Mouse (Mus musculus): ENCODE results near the gene Zfp46.

Gene Zfp46

DNA sequence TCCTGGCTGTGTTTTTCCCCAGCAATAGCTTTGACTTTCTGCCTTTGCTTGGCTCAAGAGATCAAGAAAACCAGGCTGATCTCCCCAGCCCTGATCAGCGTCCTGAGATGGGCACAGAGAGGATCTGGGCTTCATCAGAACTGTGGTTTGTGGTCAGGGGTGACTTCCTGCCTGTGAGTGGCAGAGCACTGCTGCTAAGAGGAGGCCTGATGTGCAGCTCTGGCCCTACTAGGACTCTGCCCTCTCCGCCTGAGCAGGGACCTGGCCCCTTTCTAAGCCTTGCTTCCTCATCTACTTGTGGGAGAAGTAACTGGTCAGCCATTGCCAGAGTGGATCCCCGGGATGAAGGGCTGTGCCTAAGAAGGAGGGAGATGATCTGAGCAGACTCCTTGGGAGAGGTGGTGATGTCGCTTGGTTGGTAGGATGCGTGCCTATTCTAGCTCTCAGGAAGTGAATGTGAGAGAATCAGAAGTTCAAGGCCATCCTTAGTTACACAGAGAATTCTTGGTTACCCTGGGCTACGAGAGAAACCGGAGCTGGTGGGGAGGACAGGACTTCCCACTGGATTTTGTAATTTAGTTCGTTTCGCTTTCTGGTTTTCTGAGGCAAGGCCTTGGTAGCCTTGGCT is 17.7 kb upstream of the Zfp46 start:
- DNase-seq (ENCODE audit: low spot score): no peak

DNA sequence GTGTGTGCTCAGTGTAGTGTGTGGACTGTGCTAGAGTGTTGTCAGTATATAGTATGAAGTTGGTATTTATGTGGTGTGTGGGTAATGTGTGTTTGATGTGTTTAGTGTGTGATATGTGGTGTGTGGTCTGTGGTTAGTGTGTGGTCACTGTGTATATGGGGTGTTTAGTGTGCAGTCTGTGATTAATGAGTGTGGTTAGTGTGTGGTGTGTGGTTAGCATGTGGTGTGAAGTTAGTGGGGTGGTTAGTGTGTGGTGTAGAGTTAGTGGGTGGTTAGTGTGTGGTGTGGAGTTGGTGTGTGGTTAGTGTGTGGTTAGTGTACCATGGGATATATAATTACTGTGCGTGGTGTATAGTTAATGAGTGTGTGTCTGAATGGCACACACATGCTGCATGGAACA is 15.6 kb upstream of the Zfp46 start:
- no peak for DNase-seq (ENCODE audit: low spot score)

DNA sequence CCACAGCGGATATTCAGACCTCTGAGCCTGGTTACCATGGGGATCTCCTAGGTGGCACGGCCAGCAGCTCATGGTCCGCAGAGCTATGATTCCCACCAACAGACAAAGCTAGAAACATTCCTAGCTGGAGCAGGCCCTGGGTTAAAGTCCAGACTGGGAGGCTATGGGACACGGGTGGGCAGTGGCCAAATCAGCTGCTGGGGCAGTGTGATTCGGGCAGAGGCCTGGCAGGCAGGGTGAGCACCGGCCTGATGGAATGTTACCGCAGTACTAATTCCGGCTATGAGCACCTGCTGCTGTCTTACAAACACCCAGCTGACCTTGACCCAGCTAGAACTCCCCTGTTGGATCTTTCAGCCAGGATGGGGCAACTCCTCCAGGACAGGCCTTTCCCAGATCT is 13.8 kb upstream of the Zfp46 start:
- DNase-seq (ENCODE audit: low spot score): no peak

DNA sequence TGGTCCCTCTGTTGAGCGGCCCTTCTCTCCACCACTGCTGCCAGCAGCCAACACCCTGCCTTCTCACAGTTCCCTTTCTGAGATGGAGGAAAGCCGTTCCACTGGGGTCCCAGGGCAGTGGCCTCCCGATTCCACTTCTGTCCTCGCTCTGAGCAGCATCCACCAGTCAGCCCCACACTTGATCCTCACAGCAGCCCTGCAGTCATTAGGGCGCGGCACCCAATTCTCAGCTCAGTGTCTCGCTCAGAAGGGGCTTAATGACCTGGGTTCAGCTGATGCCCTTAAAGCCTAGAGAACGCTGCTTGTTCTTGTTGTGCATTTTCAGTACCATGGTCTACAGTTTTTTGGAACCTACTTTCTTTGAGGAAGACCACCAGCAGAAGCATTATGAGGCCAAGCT is 3.4 kb upstream of the Zfp46 start:
- no peak for DNase-seq (ENCODE audit: low spot score)

DNA sequence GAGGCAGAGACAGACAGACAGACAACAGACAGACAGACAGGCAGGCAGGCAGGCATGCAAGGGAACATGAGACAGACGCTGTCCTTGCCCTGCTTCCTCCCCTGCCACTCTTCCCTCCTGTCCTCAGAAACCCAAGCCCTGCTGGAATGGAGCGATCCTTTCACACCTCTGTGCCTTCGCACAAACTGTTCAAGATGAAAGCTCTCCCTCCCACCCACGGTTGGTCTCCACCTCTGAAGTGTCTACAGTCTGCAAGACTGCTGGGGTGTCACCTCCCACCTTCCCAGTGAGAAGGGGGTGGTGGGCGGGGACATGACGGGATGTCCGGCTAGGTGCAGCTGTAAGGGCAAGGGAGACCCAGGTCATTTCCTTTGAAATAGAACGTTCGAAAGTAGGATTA is 2.9 kb upstream of the Zfp46 start:
- no peak for DNase-seq (ENCODE audit: low spot score)

DNA sequence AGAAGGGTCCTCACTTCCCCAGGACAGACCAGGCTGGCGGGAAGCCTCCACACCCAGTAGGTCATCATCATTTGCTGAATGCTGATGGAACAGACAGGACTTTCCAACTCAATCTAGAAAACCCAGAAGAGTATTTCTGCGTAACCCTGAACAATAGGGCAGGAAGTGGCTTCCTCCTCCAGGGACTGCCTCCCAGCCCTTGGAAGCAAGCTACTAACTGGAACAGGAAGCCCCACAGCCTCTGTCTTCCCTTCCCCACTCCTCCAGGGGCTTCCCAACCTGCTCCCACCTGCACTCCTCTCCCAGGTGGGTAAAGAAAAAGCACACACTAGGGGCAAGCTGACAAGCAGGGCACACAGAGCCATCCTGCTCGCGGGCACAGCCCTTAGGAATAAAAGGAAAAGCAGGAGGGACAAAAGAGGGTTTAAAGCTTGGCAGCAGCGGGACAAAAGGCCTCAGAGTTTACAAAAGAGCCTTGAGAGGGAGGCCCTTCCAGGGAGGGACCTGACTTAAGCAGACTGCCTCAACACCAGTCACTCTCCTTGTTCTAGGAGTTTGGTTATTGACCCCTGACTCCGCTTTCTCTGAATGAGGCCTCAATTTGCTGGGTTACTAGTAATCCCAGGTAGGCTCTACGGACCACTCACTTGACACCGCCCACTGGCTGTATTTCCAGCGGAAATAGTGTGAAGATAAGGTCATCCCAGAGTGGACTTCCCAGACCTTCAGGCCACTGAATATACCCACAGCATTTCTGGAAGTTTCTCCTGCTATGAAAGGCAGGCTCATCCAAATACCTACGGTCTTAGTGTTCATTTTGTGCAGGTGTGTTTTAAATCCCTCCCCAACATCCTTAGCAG is 1.6 kb upstream of the Zfp46 start:
- DNase-seq (ENCODE audit: low spot score): no peak

DNA sequence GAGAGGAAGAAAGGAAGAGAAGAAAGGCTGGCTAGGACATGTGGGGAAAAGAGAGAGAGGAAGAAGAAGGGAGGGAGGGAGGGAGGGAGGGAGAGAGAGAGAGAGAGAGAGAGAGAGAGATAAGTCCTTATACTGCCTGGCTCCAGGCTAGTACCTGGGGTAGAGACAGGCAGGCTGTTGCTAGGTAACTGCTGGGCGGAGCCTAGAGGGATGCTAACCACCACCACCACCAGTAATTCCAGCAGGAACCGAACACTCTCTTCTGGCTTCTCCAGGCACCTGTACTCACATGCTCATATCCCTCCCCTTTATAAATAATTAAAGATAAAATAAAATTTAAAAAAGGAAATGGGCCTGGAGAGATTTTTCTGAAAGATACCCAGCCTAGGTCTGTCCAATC is 700 bp upstream of the Zfp46 start:
- no peak for DNase-seq (ENCODE audit: low spot score)

DNA sequence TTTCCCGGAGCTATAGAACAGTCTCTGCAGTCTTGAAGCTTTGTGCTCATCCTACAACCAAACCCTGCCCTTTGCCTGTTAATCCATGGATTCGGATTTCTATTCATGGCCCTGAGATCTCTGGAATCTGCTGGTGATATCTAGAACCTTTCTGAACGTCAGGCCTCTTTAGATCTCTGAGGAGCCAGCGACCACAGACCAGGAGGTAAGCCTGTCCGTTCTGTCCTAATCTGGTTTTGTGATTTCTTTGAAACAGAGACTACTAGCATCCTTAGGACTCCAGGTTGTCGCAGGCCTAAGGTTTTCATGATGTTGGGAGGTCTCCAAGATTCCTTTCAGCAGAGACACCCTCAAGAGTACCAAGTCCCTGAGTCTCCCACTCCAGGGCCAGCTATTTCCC is 408 bp downstream of the Zfp46 start:
- DNase-seq (ENCODE audit: low spot score): no peak

DNA sequence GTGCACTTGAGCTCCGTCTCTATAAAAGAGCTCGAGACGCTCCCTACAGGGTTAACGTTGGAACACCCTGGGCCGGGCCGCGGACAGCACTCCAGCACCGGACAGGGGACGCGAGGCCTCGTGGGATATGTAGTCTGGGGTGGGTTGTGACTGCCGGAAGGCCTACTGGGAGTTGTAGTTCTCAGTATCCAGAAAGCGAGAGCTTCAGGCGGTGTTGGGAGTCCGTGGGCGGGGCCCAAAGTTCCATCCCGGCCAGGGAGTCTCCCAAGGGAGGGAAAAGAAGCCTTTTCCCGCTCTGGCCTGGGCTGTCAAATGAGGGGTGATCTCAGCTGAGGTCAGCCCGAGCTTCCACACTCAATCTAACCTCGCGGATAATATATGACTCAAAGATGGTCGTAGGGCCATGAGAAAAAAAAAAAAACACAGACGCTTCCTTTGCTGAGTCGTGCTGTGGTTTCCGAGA is 896 bp downstream of the Zfp46 start:
- DNase-seq (ENCODE audit: low spot score): peak; percentile 96

DNA sequence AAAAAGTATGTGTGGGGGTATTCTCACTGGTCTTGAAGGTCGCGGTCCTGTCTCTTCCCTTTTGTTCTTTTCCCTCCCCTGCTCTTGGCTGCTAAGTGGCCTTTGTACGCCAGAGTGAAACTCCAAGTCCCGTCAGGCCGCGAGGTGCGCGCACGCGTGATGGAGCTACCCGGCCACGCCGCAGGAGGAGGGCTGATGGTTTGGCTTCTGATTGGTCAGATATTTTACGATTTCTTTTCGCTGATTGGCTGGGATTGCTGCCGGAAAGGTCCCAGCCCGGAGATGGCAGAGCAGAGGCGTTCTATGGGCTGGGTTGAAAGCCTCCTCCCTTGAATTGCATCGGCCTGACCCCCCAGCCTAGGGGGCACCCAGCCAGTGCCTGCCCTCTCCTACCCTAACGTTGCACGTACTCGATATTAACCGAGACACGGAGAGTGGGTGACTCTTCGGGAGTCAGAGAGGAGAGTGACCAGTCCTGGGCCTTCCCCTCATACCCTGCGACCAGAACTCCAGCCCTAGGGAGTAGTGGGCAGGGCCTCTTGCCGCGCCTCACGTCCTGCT is 1.4 kb downstream of the Zfp46 start:
- DNase-seq (ENCODE audit: low spot score): peak; percentile 97

DNA sequence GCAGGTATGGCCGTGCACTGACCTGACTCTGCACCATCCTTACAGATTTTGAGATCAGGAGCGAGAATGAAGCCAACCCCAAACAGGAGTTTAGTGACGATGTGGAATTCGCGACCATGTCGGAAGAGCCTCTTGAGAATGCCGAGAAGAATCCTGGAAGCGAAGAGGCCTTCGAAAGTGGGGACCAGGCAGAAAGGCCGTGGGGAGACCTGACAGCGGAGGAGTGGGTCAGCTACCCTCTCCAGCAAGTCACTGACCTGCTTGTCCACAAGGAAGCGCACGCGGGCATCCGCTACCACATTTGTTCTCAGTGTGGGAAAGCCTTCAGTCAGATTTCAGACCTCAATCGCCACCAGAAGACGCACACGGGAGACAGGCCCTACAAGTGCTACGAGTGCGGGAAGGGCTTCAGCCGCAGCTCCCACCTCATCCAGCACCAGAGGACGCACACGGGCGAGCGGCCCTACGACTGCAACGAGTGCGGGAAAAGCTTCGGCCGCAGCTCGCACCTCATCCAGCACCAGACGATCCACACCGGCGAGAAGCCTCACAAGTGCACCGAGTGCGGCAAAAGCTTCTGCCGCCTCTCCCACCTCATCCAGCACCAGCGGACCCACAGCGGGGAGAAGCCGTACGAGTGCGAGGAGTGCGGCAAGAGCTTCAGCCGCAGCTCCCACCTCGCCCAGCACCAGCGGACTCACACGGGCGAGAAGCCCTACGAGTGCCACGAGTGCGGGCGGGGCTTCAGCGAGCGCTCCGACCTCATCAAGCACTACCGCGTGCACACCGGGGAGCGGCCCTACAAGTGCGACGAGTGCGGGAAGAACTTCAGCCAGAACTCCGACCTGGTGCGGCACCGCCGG is 5.7 kb downstream of the Zfp46 start:
- no peak for DNase-seq (ENCODE audit: low spot score)

DNA sequence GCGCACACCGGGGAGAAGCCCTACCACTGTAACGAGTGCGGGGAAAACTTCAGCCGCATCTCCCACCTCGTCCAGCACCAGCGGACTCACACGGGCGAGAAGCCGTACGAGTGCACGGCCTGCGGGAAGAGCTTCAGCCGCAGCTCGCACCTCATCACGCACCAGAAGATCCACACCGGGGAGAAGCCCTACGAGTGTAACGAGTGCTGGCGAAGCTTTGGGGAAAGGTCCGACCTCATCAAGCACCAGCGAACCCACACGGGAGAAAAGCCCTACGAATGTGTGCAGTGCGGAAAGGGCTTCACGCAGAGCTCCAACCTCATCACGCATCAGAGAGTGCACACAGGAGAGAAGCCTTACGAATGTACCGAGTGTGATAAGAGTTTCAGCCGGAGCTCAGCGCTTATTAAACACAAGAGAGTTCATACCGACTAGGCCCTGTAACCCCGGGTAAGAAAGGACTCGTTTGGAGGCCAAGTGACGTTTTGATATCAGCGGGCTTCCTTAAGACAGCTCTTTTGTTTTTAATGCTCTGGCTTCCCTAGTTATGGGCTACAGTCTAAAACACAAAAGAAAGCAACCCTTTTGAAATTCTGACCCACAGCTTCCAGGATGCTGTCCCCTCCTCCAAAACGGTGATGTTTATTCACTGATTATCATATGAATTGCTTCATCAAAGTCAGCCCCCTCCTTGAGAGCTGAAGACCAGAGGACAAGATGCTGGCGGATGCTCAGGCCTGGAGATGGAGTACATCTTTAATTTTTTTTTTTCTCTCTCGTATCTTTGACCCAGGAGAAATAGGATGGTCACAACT is 6.5 kb downstream of the Zfp46 start:
- DNase-seq (ENCODE audit: low spot score): no peak

DNA sequence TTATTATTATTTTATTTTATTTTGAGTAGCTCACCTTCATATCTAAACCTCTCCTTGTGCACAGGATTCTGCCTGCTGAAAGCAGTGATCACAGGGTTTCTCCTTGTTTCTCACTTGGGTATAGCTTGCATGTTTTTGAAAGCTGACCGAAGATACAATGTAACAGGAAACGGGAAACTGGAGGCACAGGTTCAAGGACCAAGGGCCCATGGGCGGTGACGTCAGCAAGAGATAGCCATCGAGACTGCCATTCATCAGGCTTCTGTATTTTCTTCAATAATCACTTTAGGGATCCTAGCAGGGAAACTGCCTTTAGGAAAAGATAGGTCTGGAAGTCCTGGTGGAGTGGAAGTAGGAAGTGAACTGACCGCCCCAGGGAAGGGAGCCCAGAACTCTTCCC is 7.2 kb downstream of the Zfp46 start:
- DNase-seq (ENCODE audit: low spot score): no peak

DNA sequence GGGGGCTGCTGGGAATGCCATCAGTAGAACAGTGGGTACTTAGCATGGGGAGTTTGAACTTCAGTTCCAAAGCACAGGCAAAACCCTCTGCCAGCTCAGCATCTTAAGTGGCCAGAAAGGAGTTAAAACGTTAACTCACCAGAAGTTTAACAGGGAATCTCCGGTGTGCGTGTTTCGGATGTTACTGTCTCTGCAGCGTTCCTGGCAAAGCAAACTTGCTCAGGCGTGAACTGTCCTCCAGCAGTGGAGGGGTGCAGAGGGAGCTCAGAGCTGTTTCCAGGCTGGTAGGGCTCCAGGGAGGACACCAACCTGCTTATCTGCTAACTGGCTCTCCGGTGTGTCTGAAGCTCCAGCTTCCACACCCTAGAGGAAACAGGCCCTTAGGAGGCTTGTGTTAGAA is 11.5 kb downstream of the Zfp46 start:
- DNase-seq (ENCODE audit: low spot score): no peak

DNA sequence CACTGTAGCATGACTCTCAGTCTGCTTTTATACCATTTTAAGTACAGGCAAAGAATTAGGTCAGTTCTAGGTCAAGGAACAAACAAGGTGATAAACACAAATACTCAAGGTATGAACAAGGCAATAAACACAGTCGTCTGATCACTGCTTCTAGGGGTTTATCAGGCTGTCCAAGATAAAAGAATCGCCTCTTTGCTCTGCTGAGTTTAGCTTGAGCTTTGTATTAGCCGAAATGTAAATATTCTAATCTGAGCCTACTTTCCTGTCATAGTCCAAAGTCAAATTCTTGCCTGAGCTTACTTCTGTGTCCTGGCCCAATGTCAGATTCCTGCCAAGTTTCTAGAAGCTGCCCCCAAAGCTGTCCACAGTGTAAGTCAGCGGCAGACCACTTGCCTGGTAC is 18.0 kb downstream of the Zfp46 start:
- peak; percentile 24 for DNase-seq (ENCODE audit: low spot score)

DNA sequence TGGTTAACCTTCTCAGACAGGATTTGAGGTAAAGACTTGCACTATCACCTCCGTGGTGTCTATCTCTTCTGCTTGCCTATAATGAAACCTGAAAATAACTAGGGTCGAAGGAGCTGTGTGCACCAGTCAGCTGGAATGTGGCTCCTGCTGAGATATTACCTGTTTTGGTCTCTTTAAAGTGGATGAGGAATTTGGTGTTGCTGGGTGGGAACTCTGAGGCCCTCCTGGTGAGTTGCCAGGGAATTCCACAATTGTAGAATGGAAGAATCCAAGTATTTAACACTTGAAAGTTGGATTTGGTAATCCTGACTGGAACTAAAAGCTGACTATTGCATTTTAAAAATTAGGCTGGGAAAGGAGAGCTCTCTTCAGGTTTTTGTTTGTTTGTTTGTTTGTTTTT is 19.7 kb downstream of the Zfp46 start:
- no peak for DNase-seq (ENCODE audit: low spot score)

DNA sequence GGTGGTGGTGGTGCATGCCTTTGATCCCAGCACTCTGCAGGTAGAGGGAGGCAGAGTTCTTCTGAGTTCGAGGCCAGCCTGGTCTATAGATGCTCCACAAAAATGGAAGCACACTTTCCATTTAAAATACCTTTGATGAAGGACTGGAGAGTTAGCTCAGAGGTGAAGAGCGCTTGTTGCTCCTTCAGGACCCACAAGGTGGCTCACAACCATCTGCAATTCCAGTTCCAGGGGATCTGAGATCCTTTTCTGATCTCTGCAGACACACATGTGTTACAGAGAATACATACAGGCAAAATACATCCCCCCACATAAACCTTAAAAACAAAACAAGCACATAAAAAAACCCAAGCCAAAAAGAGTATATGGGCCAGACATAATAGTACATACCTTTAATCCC is 23.9 kb downstream of the Zfp46 start:
- no peak for DNase-seq (ENCODE audit: low spot score)

DNA sequence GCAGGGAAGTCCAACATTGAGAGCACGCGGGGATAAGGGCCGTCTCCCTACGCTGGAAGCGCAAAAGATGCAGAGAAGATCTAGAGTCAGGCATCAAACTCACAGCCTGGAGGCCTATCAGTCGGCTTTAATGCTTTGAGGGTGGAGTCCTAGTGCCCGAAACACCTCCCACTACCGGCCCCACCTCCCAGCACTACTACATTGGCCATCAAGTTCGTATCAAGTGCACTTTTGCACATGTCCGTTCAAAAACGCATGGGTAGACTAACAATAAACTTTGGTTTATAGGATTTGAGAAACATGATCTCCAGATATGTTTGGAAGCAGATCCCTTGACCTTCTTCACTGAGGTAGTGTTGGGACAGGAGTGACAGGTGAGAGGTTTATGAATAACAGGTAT is 25.3 kb downstream of the Zfp46 start:
- peak; percentile 76 for DNase-seq (ENCODE audit: low spot score)

DNA sequence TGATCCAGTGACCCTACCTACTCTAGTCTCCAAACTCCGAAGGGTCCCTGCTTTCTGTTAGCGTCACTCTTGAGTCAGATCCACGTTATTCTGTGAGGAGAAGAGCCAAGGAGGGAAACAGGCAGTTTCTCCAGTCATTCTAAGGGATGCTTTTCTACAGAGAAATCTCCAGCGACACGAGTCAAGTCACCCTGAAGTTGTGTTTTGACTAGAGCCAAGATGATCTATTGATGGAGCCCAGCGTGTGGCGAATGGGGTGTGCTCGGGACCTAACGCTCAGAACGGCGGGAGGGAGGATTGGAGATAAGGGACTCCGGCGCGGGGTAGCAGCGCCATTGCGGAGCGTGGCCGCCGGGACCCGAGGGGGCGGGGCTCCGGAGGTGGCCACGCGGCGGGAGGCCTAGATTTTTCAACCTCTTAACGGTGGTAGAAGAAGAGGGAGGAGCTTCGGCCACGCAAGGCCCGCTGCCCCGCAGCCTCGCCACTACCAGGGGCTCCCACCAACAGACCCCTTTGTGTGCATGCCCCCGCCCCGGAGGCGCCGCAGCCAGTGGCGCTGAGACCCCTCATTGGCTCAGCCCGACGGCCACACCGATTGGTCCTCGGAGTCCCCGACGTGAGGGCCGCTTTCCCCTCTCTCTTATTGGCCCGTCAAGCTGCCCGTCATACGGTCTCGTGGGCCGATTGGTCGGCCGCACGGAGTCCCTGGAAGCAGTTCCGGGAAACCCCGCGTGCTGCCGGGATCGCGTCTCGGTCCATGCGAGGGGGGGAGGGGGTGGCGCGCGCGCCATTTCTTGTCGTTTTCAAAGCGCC is 26.0 kb downstream of the Zfp46 start, which contains the start of gene Hnrnpr:
Gene Hnrnpr, plus strand, starts transcription at position 714 of the 813 bp plus-strand sequence.
- peak; percentile 99 for DNase-seq (ENCODE audit: low spot score)
